Mouse (Mus musculus) embryo, embryonic 9.5 days (tissue): ENCODE results near the gene Olfr150.
"Not testable (repeated sequence)": the region's sequence is repeated elsewhere in the genome, so short reads cannot be mapped to it uniquely, and the experiment has no call there.

Experiments used
- DNase-seq: peaks from one replicate; pipeline ENCODE4 v3.0.0-alpha.2; 2017; ENCODE audit errors: extremely low spot score

Gene Olfr150

GRCm38 (mm10) chr9:39730678-39731077 is at the start of gene Olfr150:
TSS of gene Olfr150 (plus strand) at chr9:39730978.
- DNase-seq = no peak

- DNase-seq = not testable (repeated sequence)
Observed at GRCm38 (mm10) chr9:39701123-39701522, 29.7 kb upstream of the Olfr150 start.

DNA sequence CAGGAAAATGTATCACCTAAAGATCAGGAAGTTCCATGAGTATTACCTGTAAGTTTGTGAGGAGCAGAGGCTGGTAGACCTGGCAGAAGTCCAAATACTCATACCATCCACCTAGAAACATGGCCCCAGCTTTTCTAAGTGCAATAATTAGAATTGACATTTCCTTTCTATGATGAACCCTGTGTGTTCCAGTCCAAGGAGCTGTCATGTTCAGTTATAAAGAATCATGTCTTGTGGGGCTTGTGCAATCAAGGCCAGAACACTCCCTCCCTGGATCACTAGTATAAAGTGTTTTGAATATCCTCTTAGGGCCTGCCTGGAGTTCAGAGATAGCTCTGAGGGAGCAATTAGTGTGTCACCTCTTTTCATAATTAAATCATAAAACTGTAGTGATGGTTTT is 23.8 kb upstream of the Olfr150 start, which contains the start of gene Olfr149:
TSS of gene Olfr149 (minus strand) at position 101 of the 400 bp plus-strand sequence.
- no peak for DNase-seq

- DNase-seq = no peak
Observed at GRCm38 (mm10) chr9:39708958-39709357, 21.8 kb upstream of the Olfr150 start.

- no peak for DNase-seq
Observed at GRCm38 (mm10) chr9:39711053-39711452, 19.7 kb upstream of the Olfr150 start, which contains the start of gene Olfr965. TSS of gene Olfr965 (plus strand) at chr9:39711353.

GRCm38 (mm10) chr9:39740741-39741140 is 10.0 kb downstream of the Olfr150 start:
- DNase-seq = no peak

DNA sequence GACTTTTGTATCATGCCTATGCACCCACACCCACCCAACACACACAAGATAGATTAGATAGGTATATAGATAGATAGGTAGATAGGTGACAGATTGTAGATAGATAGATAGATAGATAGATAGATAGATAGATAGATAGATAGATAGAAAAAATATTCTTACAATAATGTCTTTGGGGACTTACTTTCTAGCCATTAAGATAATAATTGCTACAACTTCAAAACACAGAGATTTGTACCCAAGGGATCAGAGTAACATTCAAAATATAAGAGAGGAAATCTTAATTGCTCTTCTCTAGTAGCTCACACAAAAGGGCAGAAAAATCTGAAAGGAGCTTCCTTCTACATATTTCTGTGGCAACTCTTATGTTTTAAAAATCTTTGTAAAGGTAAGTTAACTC is 15.2 kb downstream of the Olfr150 start, which contains the start of gene Olfr967:
TSS of gene Olfr967 (plus strand) at position 301 of the 400 bp plus-strand sequence.
- no peak for DNase-seq

- no peak for DNase-seq
Observed at GRCm38 (mm10) chr9:39746428-39746827, 15.7 kb downstream of the Olfr150 start.

- no peak for DNase-seq
Observed at GRCm38 (mm10) chr9:39783153-39783552, 52.4 kb downstream of the Olfr150 start, which contains the start of gene Olfr968. TSS of gene Olfr968 (minus strand) at chr9:39783253.
